Mouse (Mus musculus): ENCODE measurements around the gene Ap1g1.

GRCm38 (mm10) chr8:109736819-109737218, 41.5 kb upstream of the Ap1g1 start:
- no peak for TF ChIP-seq CTCF (IDR thresholded peaks at IDR 0.05; ENCODE audit: low read depth, low read length)
- TF ChIP-seq POLR2A (IDR thresholded peaks at IDR 0.05; ENCODE audit: borderline replicate concordance, low read depth, low read length), result no peak
